Mouse (Mus musculus): ENCODE data around the gene Rpl22. TPM values are rescaled to one million over a fixed set of nuclear protein-coding genes. Genes with fewer than 3 reads are reported as not detected.

Gene Rpl22
- polyA plus RNA-seq, 1 experiment: 1,224 TPM

DNA sequence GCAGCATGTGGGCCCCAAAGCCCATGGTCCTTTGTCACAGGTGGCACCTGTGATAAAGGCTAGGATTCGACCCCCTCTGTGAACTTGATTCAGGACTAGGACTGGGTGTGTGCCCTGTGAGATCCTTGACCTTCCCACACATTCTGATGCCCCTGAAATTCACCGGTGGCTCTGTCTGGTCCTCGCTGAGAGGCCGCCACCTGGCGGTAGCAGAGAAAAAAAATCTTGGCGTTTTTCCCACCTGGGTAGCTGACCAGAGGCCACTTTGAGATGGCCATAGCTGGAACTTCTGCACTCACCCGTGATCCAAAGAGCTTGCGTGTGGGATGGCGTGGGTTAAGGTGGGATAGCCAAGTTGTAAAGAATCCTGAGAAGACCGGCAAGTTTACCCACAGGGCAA lies 40.0 kb upstream of the Rpl22 start:
- TF ChIP-seq CTCF (IDR thresholded peaks at IDR 0.05; ENCODE audit: control insufficient read depth, insufficient read depth, low read length): peak; percentile 71
- TF ChIP-seq POLR2A (IDR thresholded peaks at IDR 0.05; ENCODE audit: borderline replicate concordance, control insufficient read depth, low read depth, low read length): no peak
- H3K4me1 ChIP-seq (ENCODE audit: control insufficient read depth, insufficient read depth, low read length): no peaks in the 10 kb centered on the region
- H3K27ac ChIP-seq (ENCODE audit: control insufficient read depth, insufficient read depth, low read depth, low read length, poor library complexity): no peak overlapping the region
- H3K4me3 ChIP-seq (replicated peaks; ENCODE audit: control insufficient read depth, low read depth, low read length): no peak overlapping the region
- 3% methylated on average over 10 of the region's 10 CpGs for WGBS

DNA sequence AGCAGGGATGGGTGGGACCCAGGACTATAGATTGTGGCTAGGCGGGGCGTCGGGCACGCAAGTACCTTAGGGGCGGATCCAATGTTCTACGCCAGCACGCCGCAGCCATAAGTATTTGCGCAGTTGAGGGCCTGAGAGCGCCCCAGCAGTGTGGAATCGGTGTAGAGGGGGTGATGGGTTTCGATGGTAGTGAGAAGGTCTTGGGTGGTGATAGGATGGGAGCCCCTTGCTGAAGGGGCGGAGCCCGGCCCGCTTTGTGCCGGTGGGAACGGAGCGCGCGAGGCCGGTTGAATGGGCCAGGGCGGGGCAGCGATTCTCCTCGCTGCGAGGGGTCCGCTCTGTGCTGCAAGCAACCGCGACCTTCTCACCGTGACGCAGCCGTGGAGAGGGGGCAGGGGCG lies 39.4 kb upstream of the Rpl22 start:
- Histone ChIP-seq H3K4me3 (replicated peaks; ENCODE audit: control insufficient read depth, low read depth, low read length) (no peak overlapping the region), H3K27ac (ENCODE audit: control insufficient read depth, insufficient read depth, low read depth, low read length, poor library complexity) (no peak overlapping the region), H3K4me1 (ENCODE audit: control insufficient read depth, insufficient read depth, low read length) (no peaks in the 10 kb centered on the region)
- TF ChIP-seq CTCF (IDR thresholded peaks at IDR 0.05; ENCODE audit: control insufficient read depth, insufficient read depth, low read length) (no peak), POLR2A (IDR thresholded peaks at IDR 0.05; ENCODE audit: borderline replicate concordance, control insufficient read depth, low read depth, low read length) (no peak)
- 11% methylated on average over 32 of the region's 32 CpGs for WGBS

DNA sequence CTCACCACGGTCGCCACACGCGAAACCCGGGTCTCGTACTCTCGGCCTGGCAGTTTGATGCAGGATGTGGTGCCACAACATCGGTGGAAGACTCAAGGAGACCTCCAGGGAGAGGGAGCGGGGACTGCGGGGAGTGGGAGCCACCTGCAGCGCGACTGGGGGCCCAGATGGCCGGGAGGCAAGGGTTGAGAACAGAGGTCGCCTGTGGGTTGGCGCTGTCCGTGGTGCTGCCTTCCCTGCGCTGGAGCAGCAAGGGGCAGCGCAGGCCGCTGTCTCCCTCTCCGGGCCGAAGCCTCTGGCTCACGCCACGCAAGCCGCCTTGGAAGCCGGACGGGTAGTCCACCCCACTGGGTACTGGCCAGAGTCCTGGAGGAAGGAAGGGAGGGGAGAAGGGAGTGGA lies 38.7 kb upstream of the Rpl22 start:
- TF ChIP-seq CTCF (IDR thresholded peaks at IDR 0.05; ENCODE audit: control insufficient read depth, insufficient read depth, low read length) (no peak), POLR2A (IDR thresholded peaks at IDR 0.05; ENCODE audit: borderline replicate concordance, control insufficient read depth, low read depth, low read length) (no peak)
- no peaks in the 10 kb centered on the region for H3K4me1 ChIP-seq (ENCODE audit: control insufficient read depth, insufficient read depth, low read length)
- no peak overlapping the region for H3K27ac ChIP-seq (ENCODE audit: control insufficient read depth, insufficient read depth, low read depth, low read length, poor library complexity)
- 6% methylated on average over 26 of the region's 26 CpGs for WGBS
- no peak overlapping the region for H3K4me3 ChIP-seq (replicated peaks; ENCODE audit: control insufficient read depth, low read depth, low read length)

DNA sequence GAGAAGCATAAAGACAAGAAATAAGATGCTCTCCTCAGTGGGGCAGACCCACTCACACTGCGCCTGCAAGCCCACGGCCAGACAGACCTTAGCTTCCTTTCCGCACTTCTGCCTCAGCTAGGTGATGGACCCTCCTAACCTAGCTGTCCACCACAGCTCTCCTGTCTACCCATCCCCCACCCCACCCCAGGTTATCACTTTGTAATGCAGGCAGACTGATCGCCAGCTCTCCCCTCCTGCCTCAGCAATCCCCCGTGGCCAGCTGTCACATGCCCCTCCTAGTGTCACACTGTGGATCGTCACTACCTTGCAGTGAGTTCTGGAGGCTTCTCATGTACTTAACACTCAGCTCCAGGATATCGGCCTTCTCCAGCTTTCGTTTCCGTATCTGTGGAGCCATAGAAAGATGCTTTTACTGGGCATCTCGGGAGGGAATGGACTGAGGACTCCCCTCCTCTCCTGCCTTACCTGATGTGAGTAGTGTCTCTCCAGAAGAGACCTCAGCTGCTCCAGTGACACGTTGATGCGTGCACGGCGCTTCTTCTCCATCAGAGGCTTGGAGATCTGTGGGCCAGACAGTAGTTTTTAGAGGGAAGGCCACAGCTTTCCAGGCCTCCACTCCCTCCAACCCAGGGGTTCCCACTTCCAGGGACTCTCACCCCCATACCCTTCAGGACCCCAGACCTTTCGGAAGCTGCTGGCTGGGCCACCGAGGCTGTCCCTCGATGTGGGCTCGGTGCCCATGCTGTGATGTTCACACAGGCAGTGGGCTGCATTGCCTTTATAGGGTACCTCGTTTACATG lies 38.0 kb upstream of the Rpl22 start:
- no peak overlapping the region for H3K27ac ChIP-seq (ENCODE audit: control insufficient read depth, insufficient read depth, low read depth, low read length, poor library complexity)
- 24% methylated on average over 19 of the region's 19 CpGs for WGBS
- no peaks in the 10 kb centered on the region for H3K4me1 ChIP-seq (ENCODE audit: control insufficient read depth, insufficient read depth, low read length)
- no peak overlapping the region for H3K4me3 ChIP-seq (replicated peaks; ENCODE audit: control insufficient read depth, low read depth, low read length)
- no peak for TF ChIP-seq CTCF (IDR thresholded peaks at IDR 0.05; ENCODE audit: control insufficient read depth, insufficient read depth, low read length)
- TF ChIP-seq POLR2A (IDR thresholded peaks at IDR 0.05; ENCODE audit: borderline replicate concordance, control insufficient read depth, low read depth, low read length): no peak

DNA sequence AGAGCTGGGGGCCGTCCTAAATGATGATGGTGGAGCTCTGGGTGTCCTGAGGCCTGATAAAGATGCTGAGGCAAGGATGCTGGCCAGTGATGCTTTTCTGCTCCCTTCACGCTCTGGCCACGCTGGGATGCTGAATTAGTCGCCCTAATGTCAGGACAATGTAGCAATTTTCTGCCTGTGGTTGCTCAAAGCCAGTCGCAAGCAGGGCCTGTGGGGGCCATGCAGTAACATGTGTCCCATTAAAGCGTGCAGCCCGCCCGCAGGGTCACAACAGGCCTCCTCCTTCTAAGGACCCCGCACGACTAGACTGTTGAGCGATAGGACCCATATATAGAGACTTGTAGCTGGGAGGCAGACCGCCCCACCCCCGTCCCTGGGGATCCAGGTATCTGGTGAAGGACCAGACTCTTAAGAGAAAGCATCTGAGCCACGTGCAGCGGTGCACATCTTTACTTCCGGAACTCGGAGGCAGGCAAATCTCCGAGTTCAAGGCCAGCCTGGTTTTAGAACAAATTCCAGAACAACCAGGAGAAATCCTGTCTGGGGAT lies 37.1 kb upstream of the Rpl22 start:
- 56% methylated on average over 18 of the region's 18 CpGs for WGBS
- TF ChIP-seq POLR2A (IDR thresholded peaks at IDR 0.05; ENCODE audit: borderline replicate concordance, control insufficient read depth, low read depth, low read length): no peak
- no peak for TF ChIP-seq CTCF (IDR thresholded peaks at IDR 0.05; ENCODE audit: control insufficient read depth, insufficient read depth, low read length)

DNA sequence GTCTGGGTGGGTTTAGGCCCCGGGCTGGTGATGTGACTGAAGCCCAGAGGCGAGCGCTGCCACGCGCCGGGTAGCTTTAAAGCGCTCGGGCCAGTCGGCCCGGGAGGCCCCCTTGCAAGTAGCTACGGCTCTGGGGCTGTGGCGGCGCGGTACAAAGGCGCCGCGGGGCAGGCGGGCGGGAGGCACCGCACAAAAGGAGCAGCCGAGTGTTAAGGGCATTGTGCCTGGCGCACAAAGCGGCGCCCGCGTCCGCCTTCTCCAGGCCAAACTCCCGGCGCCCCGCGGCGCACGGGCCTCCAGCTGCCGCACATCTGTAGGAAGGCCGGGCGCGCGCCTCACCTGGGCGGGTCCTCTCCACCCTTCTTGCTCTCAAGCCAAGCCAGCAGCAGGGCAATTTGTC lies 35.2 kb upstream of the Rpl22 start:
- no peak for TF ChIP-seq CTCF (IDR thresholded peaks at IDR 0.05; ENCODE audit: control insufficient read depth, insufficient read depth, low read length)
- TF ChIP-seq POLR2A (IDR thresholded peaks at IDR 0.05; ENCODE audit: borderline replicate concordance, control insufficient read depth, low read depth, low read length): no peak

More for the DNA sequence above, 37.1 kb upstream of the Rpl22 start:
- H3K27ac ChIP-seq (ENCODE audit: control insufficient read depth, insufficient read depth, low read depth, low read length, poor library complexity): no peak overlapping the region
- H3K4me1 ChIP-seq (ENCODE audit: control insufficient read depth, insufficient read depth, low read length): no peaks in the 10 kb centered on the region
- H3K4me3 ChIP-seq (replicated peaks; ENCODE audit: control insufficient read depth, low read depth, low read length): no peak overlapping the region

DNA sequence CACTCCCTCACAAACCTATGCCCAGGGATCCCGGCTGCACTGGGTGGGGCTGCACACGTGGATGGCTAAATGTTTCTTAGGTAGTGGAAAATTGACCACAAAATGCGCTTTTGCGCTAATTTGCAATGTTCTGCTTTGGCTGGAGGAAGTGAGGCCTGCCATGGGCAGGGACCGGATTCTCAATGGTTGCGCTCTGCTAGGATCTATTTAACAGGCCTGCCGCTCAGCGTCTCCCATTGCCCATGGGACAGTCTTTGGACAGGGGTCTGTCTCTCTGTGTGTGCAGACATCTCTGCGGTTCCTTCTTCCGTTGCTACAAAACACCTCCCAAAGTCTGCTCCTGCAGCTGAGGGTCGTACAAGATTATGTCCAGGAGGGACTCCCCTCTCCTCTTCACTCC lies 34.6 kb upstream of the Rpl22 start:
- Histone ChIP-seq H3K27ac (ENCODE audit: control insufficient read depth, insufficient read depth, low read depth, low read length, poor library complexity) (no peak overlapping the region), H3K4me3 (replicated peaks; ENCODE audit: control insufficient read depth, low read depth, low read length) (no peak overlapping the region), H3K4me1 (ENCODE audit: control insufficient read depth, insufficient read depth, low read length) (no peaks in the 10 kb centered on the region)
- TF ChIP-seq POLR2A (IDR thresholded peaks at IDR 0.05; ENCODE audit: borderline replicate concordance, control insufficient read depth, low read depth, low read length) (no peak), CTCF (IDR thresholded peaks at IDR 0.05; ENCODE audit: control insufficient read depth, insufficient read depth, low read length) (no peak)
- WGBS: 18% methylated on average over 11 of the region's 11 CpGs

More for the DNA sequence above, 35.2 kb upstream of the Rpl22 start:
- Histone ChIP-seq H3K27ac (ENCODE audit: control insufficient read depth, insufficient read depth, low read depth, low read length, poor library complexity) (no peak overlapping the region), H3K4me3 (replicated peaks; ENCODE audit: control insufficient read depth, low read depth, low read length) (no peak overlapping the region), H3K4me1 (ENCODE audit: control insufficient read depth, insufficient read depth, low read length) (no peaks in the 10 kb centered on the region)
- 2% methylated on average over 39 of the region's 39 CpGs for WGBS

DNA sequence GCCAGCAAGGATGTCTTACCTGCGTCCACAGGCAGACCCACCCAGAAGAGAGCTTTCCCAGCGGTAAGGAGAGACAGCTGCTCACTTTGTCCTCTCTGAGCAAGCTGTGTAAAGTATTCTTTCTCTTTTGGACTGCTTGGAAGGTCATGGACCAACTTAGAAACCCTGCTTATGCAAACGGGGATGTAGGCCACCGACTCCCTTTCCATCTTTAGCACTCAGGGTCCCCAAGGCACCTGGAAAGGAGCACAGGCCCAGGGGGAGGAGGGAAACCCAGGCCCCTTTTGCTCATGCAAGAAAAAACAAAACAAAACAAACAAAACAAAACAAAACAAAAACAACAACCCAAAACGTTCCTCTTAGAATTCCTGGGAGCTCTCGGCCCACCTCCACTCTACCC lies 34.0 kb upstream of the Rpl22 start, which contains the start of gene Hes3:
Gene Hes3, minus strand, starts transcription at position 101 of the 400 bp plus-strand sequence.
- no peak within 1 kb of the TSS for H3K4me3 ChIP-seq (replicated peaks; ENCODE audit: control insufficient read depth, low read depth, low read length)
- WGBS: 40% methylated on average over 6 of the region's 6 CpGs
- H3K27ac ChIP-seq (ENCODE audit: control insufficient read depth, insufficient read depth, low read depth, low read length, poor library complexity): no peak within 1 kb of the TSS
- H3K4me1 ChIP-seq (ENCODE audit: control insufficient read depth, insufficient read depth, low read length): peaks cover 1% of the 10 kb centered on the region; the same call in 1 of the 2 replicates
- TF ChIP-seq CTCF (IDR thresholded peaks at IDR 0.05; ENCODE audit: control insufficient read depth, insufficient read depth, low read length) (no peak), POLR2A (IDR thresholded peaks at IDR 0.05; ENCODE audit: borderline replicate concordance, control insufficient read depth, low read depth, low read length) (no peak)

All from bone marrow, adult 2 months (tissue).